Mouse (Mus musculus): ENCODE results near the gene Soga1. TPM values are rescaled to one million over a fixed set of nuclear protein-coding genes. Genes with fewer than 3 reads are reported as not detected.
A peak's percentile ranks its signal among the peaks of the same experiment; 100 is the strongest.

Gene Soga1
- polyA plus RNA-seq, 1 experiment from 2014 or later = 4.0 TPM

GRCm38 (mm10) chr2:157099532-157100318 lies 20.7 kb upstream of the Soga1 start:
- whole genome bisulfite sequencing = 87% methylated on average over 12 of the region's 12 CpGs
- Histone ChIP-seq H3K9me3 (no peaks in the 10 kb centered on the region), H3K36me3 (peaks cover 73% of the 10 kb centered on the region), H3K27ac (no peak overlapping the region), H3K4me1 (replicated peaks) (no peaks in the 10 kb centered on the region), H3K27me3 (ENCODE audit: insufficient read depth, poor library complexity, severe bottlenecking) (no peaks in the 10 kb centered on the region), H3K4me3 (no peak overlapping the region)
- no peak for DNase-seq (ENCODE audit: low spot score)

- no peaks in the 10 kb centered on the region for H3K9me3 ChIP-seq
- WGBS = 69% methylated on average over 9 of the region's 9 CpGs
- no peak overlapping the region for H3K4me3 ChIP-seq
- H3K36me3 ChIP-seq = peaks cover 34% of the 10 kb centered on the region
- H3K27me3 ChIP-seq (ENCODE audit: insufficient read depth, poor library complexity, severe bottlenecking) = no peaks in the 10 kb centered on the region
- H3K4me1 ChIP-seq (replicated peaks) = no peaks in the 10 kb centered on the region
- H3K27ac ChIP-seq = no peak overlapping the region
- peak; percentile 63 for DNase-seq (ENCODE audit: low spot score)
These were observed 16.1 kb upstream of the Soga1 start for GRCm38 (mm10) chr2:157095005-157095755.

- no peaks in the 10 kb centered on the region for H3K9me3 ChIP-seq
- no peaks in the 10 kb centered on the region for H3K4me1 ChIP-seq (replicated peaks)
- peaks cover 8% of the 10 kb centered on the region; the same call in 1 of the 2 replicates for H3K36me3 ChIP-seq
- 67% methylated on average over 8 of the region's 8 CpGs for WGBS
- DNase-seq (ENCODE audit: low spot score) = no peak
- no peaks in the 10 kb centered on the region for H3K27me3 ChIP-seq (ENCODE audit: insufficient read depth, poor library complexity, severe bottlenecking)
- no peak overlapping the region for H3K4me3 ChIP-seq
- H3K27ac ChIP-seq = no peak overlapping the region
These were observed 13.0 kb upstream of the Soga1 start for GRCm38 (mm10) chr2:157092024-157092423.

- Histone ChIP-seq H3K36me3 (no peaks in the 10 kb centered on the region), H3K27me3 (ENCODE audit: insufficient read depth, poor library complexity, severe bottlenecking) (no peaks in the 10 kb centered on the region), H3K4me1 (replicated peaks) (peaks cover 10% of the 10 kb centered on the region; the same call in 1 of the 2 replicates), H3K9me3 (no peaks in the 10 kb centered on the region), H3K27ac (0 out of 2 replicates have a peak overlapping the region, but pooled peaks have one; percentile 18), H3K4me3 (no peak overlapping the region)
- WGBS = 82% methylated on average over 14 of the region's 14 CpGs
- no peak for DNase-seq (ENCODE audit: low spot score)
These were observed 8.7 kb upstream of the Soga1 start for GRCm38 (mm10) chr2:157087536-157088317.

- H3K27me3 ChIP-seq (ENCODE audit: insufficient read depth, poor library complexity, severe bottlenecking) = no peaks in the 10 kb centered on the region
- H3K9me3 ChIP-seq = no peaks in the 10 kb centered on the region
- no peak for DNase-seq (ENCODE audit: low spot score)
- peaks cover 19% of the 10 kb centered on the region for H3K4me1 ChIP-seq (replicated peaks)
- H3K27ac ChIP-seq = 0 out of 2 replicates have a peak within 1 kb of the TSS, but pooled peaks have one; percentile 18
- no peak within 1 kb of the TSS for H3K4me3 ChIP-seq
- 89% methylated on average over 8 of the region's 8 CpGs for WGBS
- no peaks in the 10 kb centered on the region for H3K36me3 ChIP-seq
These were observed 7.7 kb upstream of the Soga1 start, which contains the start of gene Tldc2 for GRCm38 (mm10) chr2:157086796-157087195. Tldc2 (plus strand) TSS chr2:157087055.

GRCm38 (mm10) chr2:157084831-157085585 lies 6.0 kb upstream of the Soga1 start:
- Histone ChIP-seq H3K9me3 (no peaks in the 10 kb centered on the region), H3K4me1 (replicated peaks) (peaks cover 24% of the 10 kb centered on the region), H3K27me3 (ENCODE audit: insufficient read depth, poor library complexity, severe bottlenecking) (no peaks in the 10 kb centered on the region; the same call in 1 of the 2 replicates), H3K36me3 (no peaks in the 10 kb centered on the region), H3K4me3 (no peak overlapping the region), H3K27ac (no peak overlapping the region)
- no peak for DNase-seq (ENCODE audit: low spot score)
- WGBS = 91% methylated on average over 7 of the region's 7 CpGs

- Histone ChIP-seq H3K27ac (peak overlapping the region; percentile 5; the same call in 1 of the 2 replicates), H3K27me3 (ENCODE audit: insufficient read depth, poor library complexity, severe bottlenecking) (no peaks in the 10 kb centered on the region; the same call in 1 of the 2 replicates), H3K9me3 (no peaks in the 10 kb centered on the region), H3K4me1 (replicated peaks) (peaks cover 46% of the 10 kb centered on the region), H3K36me3 (peaks cover 4% of the 10 kb centered on the region), H3K4me3 (no peak overlapping the region)
- WGBS = 37% methylated on average over 7 of the region's 7 CpGs
- no peak for DNase-seq (ENCODE audit: low spot score)
These were observed 2.9 kb upstream of the Soga1 start for GRCm38 (mm10) chr2:157081960-157082359.

GRCm38 (mm10) chr2:157081331-157081730 lies 2.3 kb upstream of the Soga1 start:
- no peak for DNase-seq (ENCODE audit: low spot score)
- WGBS = 92% methylated on average over 8 of the region's 8 CpGs
- peaks cover 10% of the 10 kb centered on the region for H3K36me3 ChIP-seq

GRCm38 (mm10) chr2:157079701-157080180 lies 687 bp upstream of the Soga1 start:
- DNase-seq (ENCODE audit: low spot score) = no peak
- H3K9me3 ChIP-seq = no peaks in the 10 kb centered on the region
- peak overlapping the region; percentile 99 for H3K27ac ChIP-seq
- 7% methylated on average over 16 of the region's 16 CpGs for WGBS
- H3K4me3 ChIP-seq = peak overlapping the region; percentile 97
- peaks cover 25% of the 10 kb centered on the region for H3K36me3 ChIP-seq
- H3K4me1 ChIP-seq (replicated peaks) = peaks cover 60% of the 10 kb centered on the region
- no peaks in the 10 kb centered on the region; the same call in 1 of the 2 replicates for H3K27me3 ChIP-seq (ENCODE audit: insufficient read depth, poor library complexity, severe bottlenecking)

More at GRCm38 (mm10) chr2:157081331-157081730, 2.3 kb upstream of the Soga1 start:
- Histone ChIP-seq H3K4me3 (no peak overlapping the region), H3K27ac (no peak overlapping the region), H3K27me3 (ENCODE audit: insufficient read depth, poor library complexity, severe bottlenecking) (no peaks in the 10 kb centered on the region; the same call in 1 of the 2 replicates), H3K9me3 (no peaks in the 10 kb centered on the region), H3K4me1 (replicated peaks) (peaks cover 52% of the 10 kb centered on the region)

- peaks cover 75% of the 10 kb centered on the region for H3K4me1 ChIP-seq (replicated peaks)
- no peaks in the 10 kb centered on the region; the same call in 1 of the 2 replicates for H3K27me3 ChIP-seq (ENCODE audit: insufficient read depth, poor library complexity, severe bottlenecking)
- no peaks in the 10 kb centered on the region for H3K9me3 ChIP-seq
- H3K4me3 ChIP-seq = peak overlapping the region; percentile 97
- H3K36me3 ChIP-seq = peaks cover 38% of the 10 kb centered on the region
- peak overlapping the region; percentile 99 for H3K27ac ChIP-seq
- peak; percentile 38 for DNase-seq (ENCODE audit: low spot score)
- WGBS = under 1% methylated on average over 79 of the region's 79 CpGs
These were observed 828 bp downstream of the Soga1 start for GRCm38 (mm10) chr2:157078059-157078792.

- WGBS = under 1% methylated on average over 15 of the region's 15 CpGs
- Histone ChIP-seq H3K4me1 (replicated peaks) (peaks cover 79% of the 10 kb centered on the region), H3K36me3 (peaks cover 44% of the 10 kb centered on the region), H3K27me3 (ENCODE audit: insufficient read depth, poor library complexity, severe bottlenecking) (no peaks in the 10 kb centered on the region; the same call in 1 of the 2 replicates), H3K4me3 (peak overlapping the region; percentile 97), H3K27ac (peak overlapping the region; percentile 99), H3K9me3 (no peaks in the 10 kb centered on the region)
- DNase-seq (ENCODE audit: low spot score) = peak; percentile 63
These were observed 1.4 kb downstream of the Soga1 start for GRCm38 (mm10) chr2:157077641-157078058.
